ENCODE assay signal across 8 mouse cellular contexts in the genomic region with DNA sequence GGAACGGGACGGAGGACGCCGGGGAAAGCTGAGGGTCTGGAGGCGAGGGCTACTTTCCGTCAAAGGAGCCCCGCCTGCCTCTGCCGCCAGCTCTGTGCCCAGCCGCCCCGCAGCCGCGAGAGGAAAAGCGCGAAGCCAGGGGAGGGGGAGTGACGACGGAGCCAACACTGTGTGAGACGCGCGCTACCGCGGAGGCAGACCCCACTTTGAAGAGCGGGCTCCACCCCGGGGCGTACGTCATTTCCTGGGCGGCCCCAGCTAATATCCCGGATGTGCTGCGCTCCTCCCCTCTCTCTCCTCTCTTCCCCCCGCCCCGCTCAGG. TPM values are rescaled to one million over a fixed set of nuclear protein-coding genes. Genes with fewer than 3 reads are reported as not detected.
DNase-seq lines count a peak whose midpoint lies in the region; ATAC-seq and TF ChIP-seq lines count a peak whose summit lies in the region.

No protein-coding gene starts in this region.

- no peaks in the 10 kb centered on the region for H3K27me3 ChIP-seq in hindbrain, embryonic 10.5 days (ENCODE audit: insufficient read depth, poor library complexity, severe bottlenecking)
- no peaks in the 10 kb centered on the region for H3K27me3 ChIP-seq in lung, embryonic 15.5 days

- TF ChIP-seq CTCF in olfactory bulb, adult 2 months (IDR thresholded peaks at IDR 0.05; ENCODE audit: insufficient read depth, low read depth, low read length), result no peak

- peak overlapping the region; percentile 85 for H3K4me2 ChIP-seq in lung, embryonic 15.5 days

- under 1% methylated on average over 27 of the region's 30 CpGs for WGBS in hindbrain, embryonic 10.5 days
- 0% methylated on average over 24 of the region's 30 CpGs for WGBS in lung, embryonic 15.5 days
- under 1% methylated on average over 30 of the region's 30 CpGs for WGBS in olfactory bulb, adult 2 months

- peak overlapping the region; percentile 88 for H3K9ac ChIP-seq in lung, embryonic 15.5 days

- no peaks in the 10 kb centered on the region for H3K9me3 ChIP-seq in hindbrain, embryonic 10.5 days
- H3K9me3 ChIP-seq in lung, embryonic 15.5 days, result no peaks in the 10 kb centered on the region

- DNase-seq in Muller cell, postnatal 12 days (ENCODE audit: inconsistent ontology term), result peak; percentile 99
- DNase-seq in cerebellum, adult 8-10 months, result peak; percentile 92
- DNase-seq in hindbrain, embryonic 10.5 days (ENCODE audit: low spot score), result peak; percentile 97
- peak; percentile 84 for DNase-seq in layer of hippocampus, adult 9-10 months (ENCODE audit: low spot score)
- DNase-seq in thymus, postnatal 0 days (ENCODE audit: low spot score), result peak; percentile 98

- no peaks in the 10 kb centered on the region for H3K36me3 ChIP-seq in hindbrain, embryonic 10.5 days
- H3K36me3 ChIP-seq in lung, embryonic 15.5 days, result no peaks in the 10 kb centered on the region

- H3K27ac ChIP-seq in hindbrain, embryonic 10.5 days, result peak overlapping the region; percentile 100
- H3K27ac ChIP-seq in lung, embryonic 15.5 days, result peak overlapping the region; percentile 100
- H3K27ac ChIP-seq in olfactory bulb, adult 2 months (ENCODE audit: insufficient read depth, low read depth, low read length), result peak overlapping the region; percentile 100

- H3K4me1 ChIP-seq in hindbrain, embryonic 10.5 days (replicated peaks), result peaks cover 26% of the 10 kb centered on the region
- peaks cover 3% of the 10 kb centered on the region; the same call in 1 of the 2 replicates for H3K4me1 ChIP-seq in lung, embryonic 15.5 days
- 0 out of 2 replicates have a peak, but pooled peaks cover 2% of the 10 kb centered on the region for H3K4me1 ChIP-seq in olfactory bulb, adult 2 months (ENCODE audit: control insufficient read depth, insufficient read depth, low read length)

- H3K4me3 ChIP-seq in hindbrain, embryonic 10.5 days, result peak overlapping the region; percentile 83
- H3K4me3 ChIP-seq in lung, embryonic 15.5 days, result peak overlapping the region; percentile 93
- H3K4me3 ChIP-seq in olfactory bulb, adult 2 months (ENCODE audit: insufficient read depth, low read depth, low read length), result peak overlapping the region; percentile 92

- peak; percentile 74 for TF ChIP-seq POLR2A in olfactory bulb, adult 2 months (IDR thresholded peaks at IDR 0.05; ENCODE audit: insufficient read depth, low read depth, low read length)

- ATAC-seq in frontal cortex, adult (ENCODE audit: low TSS enrichment), result peak; percentile 95
- ATAC-seq in lung, embryonic 15.5 days (ENCODE audit: borderline replicate concordance, extremely low read depth, low FRiP score, low TSS enrichment), result peak; percentile 99

RNA-seq across cellular contexts. Expression of a gene that starts 0.4 kb away (rescaled TPM):
- 26.7 and 27.3 TPM in 2 replicates for polyA plus RNA-seq in hindbrain, embryonic 10.5 days (2016; fragmentation: Nextera tagmentation; extraction: Ambion mirVana)
- polyA plus RNA-seq in lung, embryonic 15.5 days (2015; fragmentation: Nextera tagmentation; extraction: Ambion mirVana), result 10.9 and 12.9 TPM in 2 replicates
- polyA plus RNA-seq in olfactory bulb, adult 2 months (2012; ENCODE audit: insufficient read depth, insufficient read length, low replicate concordance, missing spikeins), result not detected in 2 replicates
- polyA plus RNA-seq in thymus, postnatal 0 days (2015; fragmentation: Nextera tagmentation; extraction: Ambion mirVana), result 7.0 and 7.3 TPM in 2 replicates

Comparison
In these comparisons a context has a peak if more than half of its experiments do, and no peak if none do; other contexts are left out.
1. Peak in every context shown above with its lines: DNase-seq, ATAC-seq, H3K4me3 ChIP-seq and H3K27ac ChIP-seq.